Mouse (Mus musculus) neural tube, embryonic 15.5 days (tissue): Measurements from ENCODE around the gene Gjd2. TPM values are rescaled to one million over a fixed set of nuclear protein-coding genes. Genes with fewer than 3 reads are reported as not detected.

Experiments
- ATAC-seq: fragments of 200-750 bp; cut with Nextera tagmentation; 2 replicates; pipeline ENCODE4 v1.8.0; 2017; ENCODE audit warnings: mild to moderate bottlenecking, moderate TSS enrichment, moderate library complexity; ENCODE audit not compliant: low FRiP score
- H3K27ac ChIP-seq: fragments of 300-500 bp; sonication (generic); replicated peaks from 2 replicates; pipeline ENCODE4 v1.5.1; 2015; ENCODE audit warnings: mild to moderate bottlenecking, inconsistent platforms
- H3K27me3 ChIP-seq: fragments of 300-500 bp; sonication (generic); replicated peaks from 2 replicates; pipeline ENCODE4 v1.6.1; 2015; ENCODE audit warnings: inconsistent platforms
- H3K36me3 ChIP-seq: fragments of 300-500 bp; sonication (generic); 2 replicates; pipeline ENCODE4 v1.6.1; 2015; ENCODE audit warnings: inconsistent platforms
- H3K4me1 ChIP-seq: fragments of 300-500 bp; sonication (generic); 2 replicates; pipeline ENCODE4 v1.6.1; 2015; ENCODE audit warnings: inconsistent platforms
- H3K4me2 ChIP-seq: fragments of 300-500 bp; sonication (generic); 2 replicates; pipeline ENCODE4 v1.6.1; 2015; ENCODE audit warnings: inconsistent platforms, mild to moderate bottlenecking, moderate library complexity
- H3K4me3 ChIP-seq: fragments of 300-500 bp; sonication (generic); replicated peaks from 2 replicates; pipeline ENCODE4 v1.5.1; 2015; ENCODE audit warnings: mild to moderate bottlenecking, inconsistent platforms
- H3K9ac ChIP-seq: fragments of 300-500 bp; sonication (generic); replicated peaks from 2 replicates; pipeline ENCODE4 v1.6.1; 2015; ENCODE audit warnings: mild to moderate bottlenecking, inconsistent platforms
- H3K9me3 ChIP-seq: fragments of 300-500 bp; sonication (generic); replicated peaks from 2 replicates; pipeline ENCODE4 v1.6.1; 2016; ENCODE audit warnings: inconsistent platforms
- WGBS: fragments of 180-500 bp; shearing (Covaris S2); methylation state at CpG from one replicate; pipeline ENCODE4 v1.1.7; 2015; ENCODE audit warnings: mixed read lengths; 5-methylcytosine and 5-hydroxymethylcytosine counted together
- polyA plus RNA-seq: library from polyadenylated mRNA; unstranded; fragments of >200 nt; fragmentation: Nextera tagmentation; extraction: Ambion mirVana; gene quantifications from 2 replicates; pipeline ENCODE4 v1.2.1, GENCODE M21; 2015

Gjd2 gene
- polyA plus RNA-seq, 1 experiment from 2014 or later: 14.9 TPM

DNA sequence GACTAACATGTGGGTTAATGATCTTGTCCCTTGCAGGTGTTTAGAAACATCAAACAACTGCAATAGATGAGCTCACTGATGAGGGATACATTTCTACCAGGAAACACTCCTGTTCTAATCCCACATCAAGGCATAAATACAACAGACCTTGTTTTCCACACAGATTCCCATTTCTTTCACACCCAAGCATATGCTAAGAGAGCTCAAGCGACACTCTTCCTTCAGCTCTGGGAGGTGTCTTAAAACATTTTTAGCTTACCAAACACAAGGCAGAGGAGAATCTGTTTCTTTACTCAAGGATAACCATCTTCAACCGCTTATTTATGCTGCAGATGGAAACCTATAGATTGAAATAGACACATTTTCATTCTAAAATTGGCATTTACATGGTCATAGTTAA is 5.1 kb downstream of the Gjd2 start:
- Histone ChIP-seq H3K36me3 (peaks cover 4% of the 10 kb centered on the region; the same call in 1 of the 2 replicates), H3K9me3 (no peaks in the 10 kb centered on the region), H3K9ac (no peak overlapping the region), H3K4me3 (no peak overlapping the region), H3K4me1 (peaks cover 9% of the 10 kb centered on the region; the same call in 1 of the 2 replicates), H3K27ac (no peak overlapping the region), H3K27me3 (peaks cover 6% of the 10 kb centered on the region; the same call in 1 of the 2 replicates), H3K4me2 (no peak overlapping the region)
- 87% methylated on average over 2 of the region's 2 CpGs for WGBS
- ATAC-seq: no peak

DNA sequence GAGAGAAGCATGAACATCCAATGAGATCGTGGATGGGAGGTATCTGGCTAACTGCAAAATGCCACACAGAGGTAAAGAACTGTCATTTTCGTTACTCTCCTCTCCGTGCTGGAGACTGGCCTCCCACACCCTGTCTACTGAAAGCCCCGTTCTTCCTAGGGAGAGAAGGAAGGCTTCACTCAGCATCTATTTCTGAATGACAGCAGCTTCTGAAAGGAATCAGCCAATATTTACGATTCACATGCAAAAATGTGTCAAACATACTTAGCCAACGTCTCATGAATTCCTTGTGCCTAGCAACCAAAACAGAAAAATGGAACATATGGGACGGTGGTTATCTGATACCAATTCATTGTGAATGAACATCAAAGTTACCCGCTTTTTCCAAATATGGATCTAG is 15.9 kb downstream of the Gjd2 start:
- no peaks in the 10 kb centered on the region for H3K36me3 ChIP-seq
- no peaks in the 10 kb centered on the region for H3K4me1 ChIP-seq
- no peaks in the 10 kb centered on the region for H3K9me3 ChIP-seq
- no peak for ATAC-seq
- H3K27me3 ChIP-seq: no peaks in the 10 kb centered on the region
- WGBS: 77% methylated on average over 8 of the region's 8 CpGs
- no peak overlapping the region for H3K9ac ChIP-seq
- H3K4me2 ChIP-seq: no peak overlapping the region
- H3K4me3 ChIP-seq: no peak overlapping the region
- no peak overlapping the region for H3K27ac ChIP-seq

DNA sequence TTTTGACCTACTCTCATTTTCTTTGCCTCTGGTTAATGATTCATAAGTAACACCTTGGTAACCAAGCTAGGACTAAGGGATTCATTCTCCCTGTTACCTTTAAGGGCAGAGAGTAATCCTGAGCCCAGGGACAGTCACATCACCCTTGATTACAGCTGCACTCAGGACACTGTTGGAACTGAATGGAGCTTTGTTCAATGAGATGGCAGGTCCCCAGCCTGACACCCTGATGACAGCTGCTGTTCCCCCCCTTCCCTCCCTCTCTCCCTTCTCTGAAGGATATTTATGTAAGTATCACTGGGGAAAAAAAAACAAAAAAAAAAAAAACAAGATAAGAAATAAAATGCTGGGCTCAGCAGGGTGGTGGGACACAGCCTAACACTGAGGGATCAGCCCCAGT is 16.5 kb downstream of the Gjd2 start:
- no peak for ATAC-seq
- Histone ChIP-seq H3K9me3 (no peaks in the 10 kb centered on the region), H3K36me3 (no peaks in the 10 kb centered on the region)

DNA sequence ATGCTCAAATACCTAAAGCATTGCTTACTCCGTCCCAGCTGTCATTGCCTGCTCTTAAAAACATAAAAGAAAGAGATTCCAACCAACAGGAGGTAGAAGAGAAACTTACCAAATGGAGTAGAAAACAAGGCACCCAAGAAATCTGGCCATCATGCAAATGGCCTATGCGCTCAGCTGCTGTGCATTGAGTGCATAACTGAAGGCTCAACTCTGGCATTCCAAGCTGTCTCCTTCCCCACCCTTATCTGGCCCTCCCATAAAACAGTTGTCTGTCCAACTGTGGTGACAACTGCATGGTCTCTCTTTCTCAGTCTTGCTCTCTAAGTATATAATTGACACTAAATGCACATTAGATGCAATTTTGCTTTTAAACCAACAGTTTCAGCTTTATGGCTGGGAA is 28.5 kb downstream of the Gjd2 start:
- H3K4me1 ChIP-seq: no peaks in the 10 kb centered on the region
- no peaks in the 10 kb centered on the region for H3K36me3 ChIP-seq
- no peak overlapping the region for H3K27ac ChIP-seq
- H3K27me3 ChIP-seq: no peaks in the 10 kb centered on the region
- no peak for ATAC-seq
- no peak overlapping the region for H3K9ac ChIP-seq
- H3K4me3 ChIP-seq: no peak overlapping the region
- no peaks in the 10 kb centered on the region for H3K9me3 ChIP-seq
- WGBS: 64% methylated on average over 2 of the region's 2 CpGs
- H3K4me2 ChIP-seq: no peak overlapping the region

More for the DNA sequence above, 16.5 kb downstream of the Gjd2 start:
- Histone ChIP-seq H3K27me3 (no peaks in the 10 kb centered on the region), H3K9ac (no peak overlapping the region), H3K27ac (no peak overlapping the region), H3K4me3 (no peak overlapping the region), H3K4me1 (no peaks in the 10 kb centered on the region), H3K4me2 (no peak overlapping the region)

GRCm38 (mm10) chr2:113980664-113981063 is 32.8 kb downstream of the Gjd2 start:
- no peaks in the 10 kb centered on the region for H3K36me3 ChIP-seq
- H3K27ac ChIP-seq: no peak overlapping the region
- no peaks in the 10 kb centered on the region for H3K4me1 ChIP-seq
- no peak overlapping the region for H3K4me2 ChIP-seq
- 65% methylated on average over 8 of the region's 8 CpGs for WGBS
- ATAC-seq: no peak
- H3K4me3 ChIP-seq: no peak overlapping the region
- no peak overlapping the region for H3K9ac ChIP-seq
- H3K27me3 ChIP-seq: no peaks in the 10 kb centered on the region
- no peaks in the 10 kb centered on the region for H3K9me3 ChIP-seq

DNA sequence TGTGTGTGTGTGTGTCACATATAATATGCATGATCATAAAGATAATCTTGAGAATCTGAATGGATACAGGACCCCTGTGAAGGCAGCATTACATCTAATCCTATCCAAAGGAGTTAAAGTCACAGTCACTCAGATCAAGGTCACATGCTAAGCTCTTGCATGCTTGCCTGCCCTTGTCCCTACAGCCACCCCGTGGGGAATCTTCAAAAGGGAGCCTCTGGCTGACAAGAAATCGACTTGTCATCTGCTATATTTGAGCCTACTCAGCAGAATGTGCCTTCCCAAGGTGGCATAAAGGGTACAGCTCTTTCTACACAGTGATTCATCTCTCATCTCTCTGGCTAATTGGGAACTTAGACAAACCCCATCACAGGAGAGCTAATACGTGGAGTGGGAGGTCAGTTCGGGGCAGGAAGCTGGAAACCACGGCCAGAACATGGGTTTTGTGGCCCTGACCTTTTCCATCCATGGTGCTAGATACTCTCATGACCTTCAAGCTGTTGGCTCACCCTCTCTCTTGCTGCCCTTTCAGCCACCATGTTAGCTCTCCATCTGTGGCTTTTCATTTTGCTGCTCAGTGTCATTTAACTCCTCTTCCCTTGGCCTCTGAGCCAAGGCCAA is 35.2 kb downstream of the Gjd2 start:
- Histone ChIP-seq H3K9ac (no peak overlapping the region), H3K4me1 (no peaks in the 10 kb centered on the region), H3K4me2 (no peak overlapping the region), H3K4me3 (no peak overlapping the region), H3K27me3 (no peaks in the 10 kb centered on the region), H3K36me3 (no peaks in the 10 kb centered on the region), H3K27ac (no peak overlapping the region), H3K9me3 (no peaks in the 10 kb centered on the region)
- no peak for ATAC-seq
- WGBS: 70% methylated on average over 5 of the region's 5 CpGs

DNA sequence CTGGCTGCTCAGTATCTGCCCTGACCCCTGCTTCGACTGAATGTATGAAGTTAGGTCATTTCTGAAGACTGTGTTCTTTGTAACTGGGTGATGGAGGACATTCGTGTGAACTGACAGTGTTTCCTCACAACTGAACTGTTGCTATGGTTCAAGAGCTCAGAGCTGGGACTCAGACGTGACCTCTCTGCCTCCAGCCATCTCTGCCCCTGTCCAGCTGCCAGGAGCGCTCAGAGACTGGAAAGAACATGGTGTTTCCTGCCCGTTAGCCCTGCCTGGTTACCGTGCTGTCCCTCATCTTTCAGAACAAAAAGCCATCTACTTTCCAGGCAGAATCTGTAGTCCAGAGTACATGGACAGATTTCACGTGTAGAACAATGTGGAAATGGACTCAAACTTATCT is 39.5 kb downstream of the Gjd2 start:
- WGBS: 79% methylated on average over 7 of the region's 7 CpGs
- no peak overlapping the region for H3K4me3 ChIP-seq
- H3K27me3 ChIP-seq: no peaks in the 10 kb centered on the region

DNA sequence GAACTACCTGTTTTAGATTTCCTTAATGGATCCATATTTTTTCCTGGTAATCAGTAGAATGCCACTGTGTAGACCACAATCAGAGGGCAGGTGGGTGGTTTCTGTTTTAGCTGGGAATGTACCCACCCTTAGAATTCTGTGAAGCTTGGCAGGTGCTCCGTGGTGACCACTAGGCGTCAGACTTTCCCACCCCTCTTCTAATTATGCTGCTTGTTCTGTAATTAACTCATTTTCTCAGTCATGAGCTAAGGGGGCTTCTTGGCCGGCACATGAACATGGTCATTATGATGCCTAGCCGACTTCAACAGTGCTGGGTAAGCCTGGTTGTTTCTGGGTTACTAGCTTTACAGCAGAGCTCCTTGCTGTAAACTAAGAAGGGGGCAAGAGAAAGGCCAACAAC is 47.0 kb downstream of the Gjd2 start:
- Histone ChIP-seq H3K4me1 (no peaks in the 10 kb centered on the region), H3K36me3 (no peaks in the 10 kb centered on the region), H3K9ac (no peak overlapping the region), H3K27ac (no peak overlapping the region), H3K4me3 (no peak overlapping the region), H3K27me3 (no peaks in the 10 kb centered on the region), H3K4me2 (no peak overlapping the region), H3K9me3 (no peaks in the 10 kb centered on the region)
- no peak for ATAC-seq
- WGBS: 33% methylated on average over 4 of the region's 4 CpGs

More for the DNA sequence above, 39.5 kb downstream of the Gjd2 start:
- no peak overlapping the region for H3K27ac ChIP-seq
- no peaks in the 10 kb centered on the region for H3K4me1 ChIP-seq
- H3K4me2 ChIP-seq: no peak overlapping the region
- H3K9me3 ChIP-seq: no peaks in the 10 kb centered on the region
- H3K9ac ChIP-seq: no peak overlapping the region
- no peaks in the 10 kb centered on the region for H3K36me3 ChIP-seq
- no peak for ATAC-seq

Other genes starting within 250 kb of the Gjd2 start
- 219 and 269 TPM in 2 replicates for gene Scg5, start 184.5 kb downstream of the Gjd2 start, polyA plus RNA-seq
- 3.4 and 7.7 TPM in 2 replicates for gene Arhgap11a, start 165.0 kb downstream of the Gjd2 start, polyA plus RNA-seq
- gene Actc1, start 39.9 kb upstream of the Gjd2 start, polyA plus RNA-seq: 64.3 and 90.0 TPM in 2 replicates
- 33.5 and 36.9 TPM in 2 replicates for gene Aqr, start 173.4 kb upstream of the Gjd2 start, polyA plus RNA-seq
- gene Zfp770, start 187.8 kb upstream of the Gjd2 start, polyA plus RNA-seq: 5.5 TPM in 2 replicates